Mouse (Mus musculus) midbrain, embryonic 13.5 days (tissue): ENCODE data around the gene Tapbpl. TPM values are rescaled to one million over a fixed set of nuclear protein-coding genes. Genes with fewer than 3 reads are reported as not detected.

Experiments
- ATAC-seq: fragments of 200-750 bp; cut with Nextera tagmentation; 2 replicates; pipeline ENCODE4 v1.8.0; 2017; ENCODE audit warnings: mild to moderate bottlenecking, moderate TSS enrichment, moderate library complexity
- H3K27ac ChIP-seq: fragments of 300-500 bp; sonication (generic); 2 replicates; pipeline ENCODE4 v1.5.1; 2015; ENCODE audit warnings: inconsistent platforms, mild to moderate bottlenecking, moderate library complexity
- H3K27me3 ChIP-seq: fragments of 300-500 bp; sonication (generic); 2 replicates; pipeline ENCODE4 v1.6.1; 2015; ENCODE audit warnings: mild to moderate bottlenecking, inconsistent platforms
- H3K36me3 ChIP-seq: fragments of 300-500 bp; sonication (generic); 2 replicates; pipeline ENCODE4 v1.6.1; 2015; ENCODE audit warnings: mild to moderate bottlenecking, inconsistent platforms
- H3K4me1 ChIP-seq: fragments of 300-500 bp; sonication (generic); replicated peaks from 2 replicates; pipeline ENCODE4 v1.6.1; 2015; ENCODE audit warnings: inconsistent platforms
- H3K4me2 ChIP-seq: fragments of 300-500 bp; sonication (generic); replicated peaks from 2 replicates; pipeline ENCODE4 v1.6.1; 2015; ENCODE audit warnings: moderate library complexity, mild to moderate bottlenecking, inconsistent platforms
- H3K4me3 ChIP-seq: fragments of 300-500 bp; sonication (generic); replicated peaks from 2 replicates; pipeline ENCODE4 v1.5.1; 2015; ENCODE audit warnings: mild to moderate bottlenecking, inconsistent platforms
- H3K9ac ChIP-seq: fragments of 300-500 bp; sonication (generic); replicated peaks from 2 replicates; pipeline ENCODE4 v1.6.1; 2015; ENCODE audit warnings: mild to moderate bottlenecking, inconsistent platforms
- H3K9me3 ChIP-seq: fragments of 300-500 bp; sonication (generic); 2 replicates; pipeline ENCODE4 v1.6.1; 2016; ENCODE audit warnings: mild to moderate bottlenecking, inconsistent platforms
- WGBS: fragments of 180-500 bp; shearing (Covaris S2); methylation state at CpG from one replicate; pipeline ENCODE4 v1.1.7; 2015; 5-methylcytosine and 5-hydroxymethylcytosine counted together
- polyA plus RNA-seq: library from polyadenylated mRNA; unstranded; fragments of >200 nt; fragmentation: Nextera tagmentation; extraction: Ambion mirVana; gene quantifications from 2 replicates; pipeline ENCODE4 v1.2.1, GENCODE M21; 2015

The Tapbpl gene
- polyA plus RNA-seq, 1 experiment from 2014 or later: 3.7 TPM

DNA sequence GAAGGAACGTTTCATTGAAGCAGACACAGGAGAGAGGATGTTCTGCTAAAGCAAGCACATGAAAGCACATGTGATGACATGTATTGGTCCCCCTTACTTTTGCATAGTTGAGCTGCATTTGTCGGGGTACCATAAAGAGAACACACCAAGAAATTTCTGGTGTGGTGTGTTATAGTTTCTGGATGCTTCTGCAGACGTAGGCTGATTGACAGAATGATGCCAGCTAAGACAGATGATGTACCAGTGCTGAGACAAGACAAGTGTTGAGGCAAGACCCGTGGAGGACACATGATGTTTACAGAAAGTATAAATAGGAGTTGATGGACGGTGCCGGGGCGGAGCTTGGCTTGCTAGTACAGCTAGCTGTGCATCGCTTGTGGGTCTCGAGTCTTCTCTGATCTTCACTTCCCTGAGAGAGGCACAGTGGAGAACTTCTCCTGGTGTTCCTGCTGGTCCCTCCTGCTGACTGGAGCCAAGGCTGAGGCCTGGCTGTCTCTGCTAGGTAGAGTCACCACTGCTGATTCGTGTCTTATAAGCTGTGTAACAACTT, 28.4 kb upstream of the Tapbpl start:
- WGBS: 86% methylated on average over 10 of the region's 10 CpGs
- H3K4me2 ChIP-seq: no peak overlapping the region
- no peak overlapping the region for H3K27ac ChIP-seq

GRCm38 (mm10) chr6:125256222-125256966, 24.7 kb upstream of the Tapbpl start:
- ATAC-seq: no peak
- H3K4me1 ChIP-seq: no peaks in the 10 kb centered on the region
- no peak overlapping the region for H3K4me2 ChIP-seq
- H3K9me3 ChIP-seq: peaks cover 3% of the 10 kb centered on the region; the same call in 1 of the 2 replicates
- no peak overlapping the region for H3K9ac ChIP-seq
- H3K27ac ChIP-seq: no peak overlapping the region
- no peaks in the 10 kb centered on the region for H3K27me3 ChIP-seq
- H3K36me3 ChIP-seq: no peaks in the 10 kb centered on the region
- no peak overlapping the region for H3K4me3 ChIP-seq
- 80% methylated on average over 8 of the region's 8 CpGs for WGBS

More for the DNA sequence above, 28.4 kb upstream of the Tapbpl start:
- H3K27me3 ChIP-seq: no peaks in the 10 kb centered on the region
- no peak overlapping the region for H3K9ac ChIP-seq
- H3K9me3 ChIP-seq: no peaks in the 10 kb centered on the region
- H3K4me1 ChIP-seq: no peaks in the 10 kb centered on the region
- no peak overlapping the region for H3K4me3 ChIP-seq
- no peak for ATAC-seq
- no peaks in the 10 kb centered on the region for H3K36me3 ChIP-seq

GRCm38 (mm10) chr6:125255516-125256044, 23.9 kb upstream of the Tapbpl start:
- WGBS: 92% methylated on average over 7 of the region's 7 CpGs
- ATAC-seq: no peak
- H3K27me3 ChIP-seq: no peaks in the 10 kb centered on the region

DNA sequence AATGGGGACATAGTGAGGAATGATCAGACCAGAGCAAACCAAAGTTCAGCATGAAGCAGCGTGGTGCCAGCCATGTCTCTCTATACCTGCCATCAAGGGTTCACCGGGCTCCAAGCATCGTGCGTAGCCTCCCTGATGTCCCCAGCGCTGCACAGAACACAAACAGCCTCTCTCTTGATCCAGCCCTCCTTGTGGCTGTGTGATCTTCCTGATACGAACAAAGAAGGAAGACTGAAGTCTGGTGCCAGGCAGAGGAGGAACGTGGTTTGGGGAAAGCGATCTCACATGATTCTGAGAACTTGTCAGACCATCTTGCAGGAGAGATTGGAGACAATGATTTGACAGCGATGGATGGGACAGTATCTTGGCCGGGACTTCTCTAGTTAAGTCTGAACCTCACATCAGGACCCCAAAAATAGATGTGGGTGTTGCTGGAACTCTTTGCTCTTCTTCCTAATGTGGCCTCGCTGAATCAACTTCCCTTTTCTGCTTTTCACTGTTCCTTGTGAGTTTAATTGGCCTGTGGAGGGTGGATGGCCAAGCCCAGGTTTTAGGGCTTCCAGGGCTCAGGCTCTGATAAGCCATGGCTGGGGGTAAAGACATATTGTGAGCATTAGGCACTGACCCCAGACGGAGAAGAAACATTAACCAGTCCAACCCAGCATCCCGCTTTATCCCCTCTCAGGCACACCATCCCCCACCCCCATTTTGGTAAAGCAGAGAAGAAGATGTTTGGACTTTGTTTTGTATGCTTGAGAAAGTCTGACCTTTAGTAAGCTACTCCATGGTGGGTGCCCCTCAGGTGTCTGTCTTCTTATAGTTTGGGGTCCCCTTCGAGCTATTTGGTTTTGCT, 22.4 kb upstream of the Tapbpl start:
- H3K27ac ChIP-seq: no peak overlapping the region
- 81% methylated on average over 14 of the region's 14 CpGs for WGBS
- ATAC-seq: no peak
- no peak overlapping the region for H3K9ac ChIP-seq
- no peak overlapping the region for H3K4me2 ChIP-seq
- peaks cover 3% of the 10 kb centered on the region; the same call in 1 of the 2 replicates for H3K9me3 ChIP-seq
- no peaks in the 10 kb centered on the region for H3K36me3 ChIP-seq
- no peaks in the 10 kb centered on the region for H3K27me3 ChIP-seq
- no peaks in the 10 kb centered on the region for H3K4me1 ChIP-seq
- H3K4me3 ChIP-seq: no peak overlapping the region

More at GRCm38 (mm10) chr6:125255516-125256044, 23.9 kb upstream of the Tapbpl start:
- H3K9me3 ChIP-seq: peaks cover 3% of the 10 kb centered on the region; the same call in 1 of the 2 replicates
- H3K9ac ChIP-seq: no peak overlapping the region
- H3K4me2 ChIP-seq: no peak overlapping the region
- no peaks in the 10 kb centered on the region for H3K4me1 ChIP-seq
- H3K27ac ChIP-seq: no peak overlapping the region
- no peaks in the 10 kb centered on the region for H3K36me3 ChIP-seq
- no peak overlapping the region for H3K4me3 ChIP-seq

DNA sequence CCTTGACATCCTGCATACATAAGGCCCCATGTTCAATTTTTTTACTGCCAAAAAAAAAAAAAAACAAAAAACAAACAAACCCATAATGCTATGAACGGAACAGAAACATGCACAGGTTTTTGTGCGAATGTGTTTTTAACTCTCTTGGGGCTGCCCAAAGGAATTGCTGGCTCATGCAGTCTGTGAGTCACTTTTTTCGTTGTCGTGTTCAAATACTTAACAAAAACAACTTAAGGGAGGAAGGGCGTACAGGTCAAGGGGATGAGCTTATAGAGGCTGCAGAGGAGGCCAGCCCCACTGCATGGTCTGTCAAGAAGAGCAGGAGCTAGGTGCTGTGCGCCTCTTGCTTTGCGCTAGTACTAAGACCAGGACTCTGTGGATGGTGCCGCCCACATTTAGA, 21.1 kb upstream of the Tapbpl start:
- Histone ChIP-seq H3K9me3 (peaks cover 3% of the 10 kb centered on the region; the same call in 1 of the 2 replicates), H3K36me3 (no peaks in the 10 kb centered on the region), H3K9ac (no peak overlapping the region), H3K4me1 (no peaks in the 10 kb centered on the region), H3K27ac (no peak overlapping the region), H3K4me2 (no peak overlapping the region), H3K4me3 (no peak overlapping the region), H3K27me3 (no peaks in the 10 kb centered on the region)
- WGBS: 92% methylated on average over 8 of the region's 8 CpGs
- ATAC-seq: no peak

GRCm38 (mm10) chr6:125252285-125252684, 20.6 kb upstream of the Tapbpl start:
- H3K4me1 ChIP-seq: no peaks in the 10 kb centered on the region
- H3K9ac ChIP-seq: no peak overlapping the region
- 93% methylated on average over 3 of the region's 3 CpGs for WGBS
- H3K27ac ChIP-seq: no peak overlapping the region
- no peak for ATAC-seq
- no peaks in the 10 kb centered on the region for H3K27me3 ChIP-seq
- no peak overlapping the region for H3K4me3 ChIP-seq
- H3K4me2 ChIP-seq: no peak overlapping the region
- peaks cover 3% of the 10 kb centered on the region; the same call in 1 of the 2 replicates for H3K9me3 ChIP-seq
- H3K36me3 ChIP-seq: no peaks in the 10 kb centered on the region

- no peak for ATAC-seq
- Histone ChIP-seq H3K4me3 (no peak overlapping the region), H3K27ac (no peak overlapping the region), H3K4me2 (no peak overlapping the region), H3K9me3 (no peaks in the 10 kb centered on the region), H3K27me3 (no peaks in the 10 kb centered on the region), H3K9ac (no peak overlapping the region), H3K36me3 (no peaks in the 10 kb centered on the region), H3K4me1 (no peaks in the 10 kb centered on the region)
- 42% methylated on average over 1 of the region's 1 CpGs for WGBS
Measured at GRCm38 (mm10) chr6:125244551-125244950, 12.9 kb upstream of the Tapbpl start.

- H3K27me3 ChIP-seq: no peaks in the 10 kb centered on the region
- H3K9me3 ChIP-seq: no peaks in the 10 kb centered on the region
- no peak for ATAC-seq
- no peak overlapping the region for H3K4me3 ChIP-seq
- H3K36me3 ChIP-seq: no peaks in the 10 kb centered on the region
- no peak overlapping the region for H3K4me2 ChIP-seq
- H3K27ac ChIP-seq: no peak overlapping the region
- WGBS: 84% methylated on average over 8 of the region's 8 CpGs
- H3K9ac ChIP-seq: no peak overlapping the region
- no peaks in the 10 kb centered on the region for H3K4me1 ChIP-seq
Measured at GRCm38 (mm10) chr6:125241566-125241965, 9.9 kb upstream of the Tapbpl start.

GRCm38 (mm10) chr6:125240617-125241016, 9.0 kb upstream of the Tapbpl start:
- H3K4me2 ChIP-seq: no peak overlapping the region
- no peaks in the 10 kb centered on the region for H3K36me3 ChIP-seq
- no peak overlapping the region for H3K27ac ChIP-seq
- no peaks in the 10 kb centered on the region for H3K4me1 ChIP-seq
- no peak overlapping the region for H3K4me3 ChIP-seq
- no peaks in the 10 kb centered on the region for H3K9me3 ChIP-seq
- ATAC-seq: no peak
- H3K9ac ChIP-seq: no peak overlapping the region
- no peaks in the 10 kb centered on the region for H3K27me3 ChIP-seq
- WGBS: 88% methylated on average over 5 of the region's 5 CpGs

- Histone ChIP-seq H3K4me2 (no peak overlapping the region), H3K27ac (no peak overlapping the region)
- no peak for ATAC-seq
Measured at GRCm38 (mm10) chr6:125239547-125239946, 7.9 kb upstream of the Tapbpl start.

GRCm38 (mm10) chr6:125238396-125238795, 6.7 kb upstream of the Tapbpl start:
- ATAC-seq: no peak
- no peak overlapping the region for H3K9ac ChIP-seq
- H3K27me3 ChIP-seq: no peaks in the 10 kb centered on the region
- no peak overlapping the region for H3K4me2 ChIP-seq
- 86% methylated on average over 6 of the region's 6 CpGs for WGBS
- H3K9me3 ChIP-seq: no peaks in the 10 kb centered on the region
- no peak overlapping the region for H3K4me3 ChIP-seq
- no peaks in the 10 kb centered on the region for H3K4me1 ChIP-seq
- no peaks in the 10 kb centered on the region for H3K36me3 ChIP-seq
- no peak overlapping the region for H3K27ac ChIP-seq

More at GRCm38 (mm10) chr6:125239547-125239946, 7.9 kb upstream of the Tapbpl start:
- Histone ChIP-seq H3K9ac (no peak overlapping the region), H3K36me3 (no peaks in the 10 kb centered on the region), H3K9me3 (no peaks in the 10 kb centered on the region), H3K4me1 (no peaks in the 10 kb centered on the region), H3K27me3 (no peaks in the 10 kb centered on the region), H3K4me3 (no peak overlapping the region)
- WGBS: 94% methylated on average over 5 of the region's 5 CpGs

- H3K27ac ChIP-seq: no peak overlapping the region
- no peaks in the 10 kb centered on the region for H3K27me3 ChIP-seq
- H3K4me2 ChIP-seq: no peak overlapping the region
- no peak overlapping the region for H3K4me3 ChIP-seq
- H3K36me3 ChIP-seq: no peaks in the 10 kb centered on the region
- H3K9ac ChIP-seq: no peak overlapping the region
- 88% methylated on average over 4 of the region's 4 CpGs for WGBS
- H3K9me3 ChIP-seq: no peaks in the 10 kb centered on the region
- H3K4me1 ChIP-seq: no peaks in the 10 kb centered on the region
- no peak for ATAC-seq
Measured at GRCm38 (mm10) chr6:125237421-125237820, 5.8 kb upstream of the Tapbpl start.
